Mouse (Mus musculus) liver, embryonic 14.5 days (tissue): Measurements from ENCODE around the gene Map2k3.

Experiments
- CTCF ChIP-seq: IDR thresholded peaks from 2 replicates; pipeline ENCODE4 v1.5.1; 2016; ENCODE audit warnings: antibody characterized with exemption, low read depth, control low read depth
- EP300 ChIP-seq: IDR thresholded peaks from 2 replicates; pipeline ENCODE4 v1.6.1; 2016; ENCODE audit warnings: antibody characterized with exemption, low read depth

DNA sequence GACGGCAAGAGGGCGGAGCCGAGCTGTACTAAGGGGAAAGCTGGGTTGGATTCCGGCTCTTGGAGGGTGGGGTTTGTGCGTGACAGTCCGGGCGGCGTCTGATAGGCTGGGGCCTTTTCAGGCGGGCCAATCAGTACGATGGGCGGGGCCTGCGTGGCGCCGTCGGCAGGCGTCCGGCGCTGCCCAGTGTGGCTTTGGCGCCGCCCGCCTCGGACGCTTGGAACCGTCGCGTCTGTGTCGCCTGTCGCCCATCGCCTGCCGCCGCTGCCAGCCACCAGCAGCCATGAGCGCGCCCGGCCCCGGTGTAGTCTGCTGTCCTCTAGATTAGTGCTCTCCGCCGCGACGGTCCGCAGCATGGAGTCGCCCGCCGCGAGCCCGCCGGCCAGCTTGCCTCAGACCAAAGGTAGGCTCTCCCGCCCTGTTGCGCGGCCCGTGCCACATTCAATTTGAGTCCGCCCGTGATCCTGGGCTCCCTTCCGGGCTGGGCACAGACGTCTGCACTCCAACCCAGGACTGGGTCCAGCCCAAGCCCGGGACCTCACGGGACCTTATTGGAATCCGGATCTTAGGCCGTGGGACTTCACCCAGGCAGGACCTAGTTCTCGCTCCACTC lies at the start of gene Map2k3:
- TF ChIP-seq EP300 = no peak
- TF ChIP-seq CTCF = no peak
